Mouse (Mus musculus): ENCODE results near the gene Vmn1r178. TPM values are rescaled to one million over a fixed set of nuclear protein-coding genes. Genes with fewer than 3 reads are reported as not detected.
"Not testable (repeated sequence)": the region's sequence is repeated elsewhere in the genome, so short reads cannot be mapped to it uniquely, and the experiment has no call there.

Vmn1r178 gene
- polyA plus RNA-seq (2015; fragmentation: Nextera tagmentation; extraction: Ambion mirVana), result not detected in 2 replicates

DNA sequence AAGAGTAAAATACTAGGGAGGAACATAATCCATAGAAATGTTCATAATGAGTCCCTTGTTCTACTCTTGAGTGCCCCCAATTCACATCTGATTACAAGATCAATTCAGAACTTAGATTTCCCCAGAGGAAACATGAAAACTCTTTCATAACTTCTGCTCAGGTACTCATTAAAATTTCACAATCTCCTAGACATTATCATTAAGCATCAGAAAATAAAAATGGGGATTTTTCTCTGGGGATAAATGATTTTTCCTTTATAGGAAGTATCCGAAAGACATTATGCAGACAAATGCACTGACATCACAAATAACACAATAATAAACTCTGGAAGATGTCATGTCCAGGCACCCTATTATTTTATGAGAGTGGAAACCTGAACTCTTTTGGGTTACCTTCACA, at the start of gene Vmn1r178:
Gene Vmn1r178, plus strand, starts transcription at position 301 of the 400 bp plus-strand sequence.
- WGBS, result 84% methylated on average over 1 of the region's 1 CpGs
- Histone ChIP-seq H3K4me2 (no peak within 1 kb of the TSS), H3K27me3 (replicated peaks) (no peaks in the 10 kb centered on the region), H3K36me3 (no peaks in the 10 kb centered on the region), H3K4me1 (no peaks in the 10 kb centered on the region), H3K9me3 (no peaks in the 10 kb centered on the region), H3K4me3 (replicated peaks) (no peak within 1 kb of the TSS), H3K9ac (no peak within 1 kb of the TSS), H3K27ac (no peak within 1 kb of the TSS)
- ATAC-seq (ENCODE audit: insufficient read depth, low FRiP score, low read depth), result no peak

DNA sequence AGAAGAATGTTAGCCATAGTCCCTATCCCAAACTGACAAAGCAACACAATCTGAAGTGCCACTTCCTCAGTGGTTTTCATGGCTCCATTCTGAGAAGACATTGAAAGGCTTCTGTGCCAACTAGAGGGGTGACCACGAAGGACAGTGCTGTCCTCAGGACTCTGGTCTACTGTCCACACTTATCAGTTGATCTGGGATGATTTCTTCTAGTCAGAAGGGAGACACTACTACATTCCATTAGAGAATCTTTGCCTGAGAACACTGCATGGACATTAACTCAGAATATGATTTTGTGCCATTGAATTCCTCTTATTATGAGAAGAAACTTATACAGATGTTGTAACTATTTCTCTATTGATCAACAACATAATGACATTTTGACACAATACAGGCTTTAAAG, 25.5 kb upstream of the Vmn1r178 start, which contains the start of gene Vmn1r177:
Gene Vmn1r177, minus strand, starts transcription at position 101 of the 400 bp plus-strand sequence.
- not testable (repeated sequence) for H3K4me2 ChIP-seq; H3K27ac ChIP-seq; H3K36me3 ChIP-seq; ATAC-seq (ENCODE audit: insufficient read depth, low FRiP score, low read depth); H3K4me1 ChIP-seq; H3K9ac ChIP-seq; H3K27me3 ChIP-seq (replicated peaks); H3K4me3 ChIP-seq (replicated peaks); H3K9me3 ChIP-seq
- 11% methylated on average over 1 of the region's 1 CpGs for WGBS

DNA sequence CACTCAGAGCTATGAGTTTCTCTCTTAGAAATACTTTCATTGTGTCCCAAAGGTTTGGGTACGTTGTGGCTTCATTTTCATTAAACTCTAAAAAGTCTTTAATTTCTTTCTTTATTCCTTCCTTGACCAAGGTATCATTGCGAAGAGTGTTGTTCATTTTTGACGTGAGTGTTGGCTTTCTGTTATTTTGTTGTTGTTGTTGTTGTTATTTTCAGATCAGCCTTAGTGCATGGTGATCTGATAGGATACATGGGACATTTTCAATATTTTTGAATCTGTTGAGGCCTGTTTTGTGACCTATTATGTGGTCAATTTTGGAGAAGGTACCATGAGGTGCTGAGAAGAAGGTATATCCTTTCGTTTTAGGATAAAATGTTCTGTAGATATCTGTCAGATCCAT, 14.9 kb upstream of the Vmn1r178 start:
- not testable (repeated sequence) for H3K9ac ChIP-seq; H3K4me1 ChIP-seq; H3K9me3 ChIP-seq; H3K36me3 ChIP-seq; H3K4me3 ChIP-seq (replicated peaks); H3K27me3 ChIP-seq (replicated peaks); H3K4me2 ChIP-seq; H3K27ac ChIP-seq; ATAC-seq (ENCODE audit: insufficient read depth, low FRiP score, low read depth)
- 55% methylated on average over 4 of the region's 4 CpGs for WGBS

DNA sequence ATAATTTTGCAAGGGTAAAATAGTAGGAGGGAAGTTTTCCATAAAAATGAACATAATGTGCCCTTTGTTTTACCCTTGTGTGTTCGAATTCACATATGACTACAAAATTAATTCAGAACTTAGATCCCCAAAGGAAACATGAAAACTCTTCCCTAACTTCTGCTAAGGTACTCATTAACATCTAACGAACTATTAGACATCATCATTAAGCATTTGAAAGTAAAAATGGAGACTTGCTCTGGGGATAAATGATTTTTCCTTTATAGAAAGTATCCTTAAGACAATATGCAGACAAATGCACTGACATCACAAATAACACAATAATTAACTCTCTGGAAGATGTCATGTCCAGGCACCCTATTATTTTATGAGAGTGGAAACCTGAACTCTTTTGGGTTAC, 34.9 kb downstream of the Vmn1r178 start, which contains the start of gene Vmn1r179:
Gene Vmn1r179, plus strand, starts transcription at position 301 of the 400 bp plus-strand sequence.
- no peak within 1 kb of the TSS for H3K4me3 ChIP-seq (replicated peaks)
- WGBS, result 45% methylated on average over 2 of the region's 2 CpGs
- H3K9me3 ChIP-seq, result no peaks in the 10 kb centered on the region
- no peak within 1 kb of the TSS for H3K4me2 ChIP-seq
- no peak within 1 kb of the TSS for H3K27ac ChIP-seq
- no peaks in the 10 kb centered on the region for H3K4me1 ChIP-seq
- H3K27me3 ChIP-seq (replicated peaks), result no peaks in the 10 kb centered on the region
- no peak for ATAC-seq (ENCODE audit: insufficient read depth, low FRiP score, low read depth)
- H3K9ac ChIP-seq, result no peak within 1 kb of the TSS
- no peaks in the 10 kb centered on the region for H3K36me3 ChIP-seq

Other genes with a start within 250 kb of the Vmn1r178 start
- not detected in 2 replicates for gene Vmn1r172, start 233.7 kb upstream of the Vmn1r178 start, polyA plus RNA-seq (2015; fragmentation: Nextera tagmentation; extraction: Ambion mirVana)
- gene Vmn1r173, start 191.3 kb upstream of the Vmn1r178 start, polyA plus RNA-seq (2015; fragmentation: Nextera tagmentation; extraction: Ambion mirVana), result not detected in 2 replicates
- gene Vmn1r174, start 139.7 kb upstream of the Vmn1r178 start, polyA plus RNA-seq (2015; fragmentation: Nextera tagmentation; extraction: Ambion mirVana), result not detected in 2 replicates
- gene Vmn1r175, start 81.4 kb upstream of the Vmn1r178 start, polyA plus RNA-seq (2015; fragmentation: Nextera tagmentation; extraction: Ambion mirVana), result not detected in 2 replicates
- not detected in 2 replicates for gene Vmn1r176, start 54.6 kb upstream of the Vmn1r178 start, polyA plus RNA-seq (2015; fragmentation: Nextera tagmentation; extraction: Ambion mirVana)
- not detected in 2 replicates for gene Vmn1r177, start 25.6 kb upstream of the Vmn1r178 start, polyA plus RNA-seq (2015; fragmentation: Nextera tagmentation; extraction: Ambion mirVana)
- gene Vmn1r179, start 35.0 kb downstream of the Vmn1r178 start, polyA plus RNA-seq (2015; fragmentation: Nextera tagmentation; extraction: Ambion mirVana), result not detected in 2 replicates
- gene Vmn1r180, start 58.6 kb downstream of the Vmn1r178 start, polyA plus RNA-seq (2015; fragmentation: Nextera tagmentation; extraction: Ambion mirVana), result not detected in 2 replicates
- not detected in 2 replicates for gene Vmn1r181, start 82.6 kb downstream of the Vmn1r178 start, polyA plus RNA-seq (2015; fragmentation: Nextera tagmentation; extraction: Ambion mirVana)
- not detected in 2 replicates for gene V1rd19, start 109.7 kb downstream of the Vmn1r178 start, polyA plus RNA-seq (2015; fragmentation: Nextera tagmentation; extraction: Ambion mirVana)
- gene Vmn1r183, start 161.2 kb downstream of the Vmn1r178 start, polyA plus RNA-seq (2015; fragmentation: Nextera tagmentation; extraction: Ambion mirVana), result not detected in 2 replicates
- 16.7 and 17.3 TPM in 2 replicates for gene Zfp180, start 189.9 kb downstream of the Vmn1r178 start, polyA plus RNA-seq (2015; fragmentation: Nextera tagmentation; extraction: Ambion mirVana)
- 6.8 and 7.4 TPM in 2 replicates for gene Zfp112, start 220.3 kb downstream of the Vmn1r178 start, polyA plus RNA-seq (2015; fragmentation: Nextera tagmentation; extraction: Ambion mirVana)
- gene Zfp235, start 242.2 kb downstream of the Vmn1r178 start, polyA plus RNA-seq (2015; fragmentation: Nextera tagmentation; extraction: Ambion mirVana), result 13.5 and 14.0 TPM in 2 replicates